Mouse (Mus musculus) left cerebral cortex, adult 2 months (tissue): ENCODE measurements around the gene Bicdl2. TPM values are rescaled to one million over a fixed set of nuclear protein-coding genes. Genes with fewer than 3 reads are reported as not detected.
A peak's percentile ranks its signal among the peaks of the same experiment; 100 is the strongest.

ENCODE experiments used
- DNase-seq, 2 experiments: peaks; one replicate each; pipeline ENCODE4 v3.0.0; 2021 to 2022; ENCODE audit warnings: low spot score in 2 of 2, mixed read lengths in 1 of 2; ENCODE audit errors: extremely low spot score in 1 of 2
- H3K27ac ChIP-seq: fragments of 200-600 bp; 2 replicates; pipeline ENCODE4 v1.8.1; 2022
- H3K4me3 ChIP-seq: fragments of 200-600 bp; 2 replicates; pipeline ENCODE4 v1.8.1; 2022
- CTCF ChIP-seq: fragments of 200-600 bp; IDR thresholded peaks from 2 replicates; pipeline ENCODE4 v1.8.1; 2022; ENCODE audit warnings: antibody characterized with exemption, mild to moderate bottlenecking, moderate library complexity
- intact Hi-C: fragments of 180-260 bp; cut with DNase I; formaldehyde crosslinking; loops from one replicate; pipeline ENCODE4 v1.15.1; 2025
- total RNA-seq, 2 experiments: library from RNA; stranded (reverse); gene quantifications; 2 replicates each; pipeline ENCODE4 v1.2.3; 2021

Gene Bicdl2
- total RNA-seq, 2 experiments from 2014 or later = not detected

GRCm38 (mm10) chr17:23675564-23676281 lies 15.4 kb downstream of the Bicdl2 start:
- no peak; the same call in 1 of the 2 replicates for TF ChIP-seq CTCF
- intact Hi-C loops = no loop called here
- no peak overlapping the region for H3K27ac ChIP-seq
- no peak for DNase-seq
- H3K4me3 ChIP-seq = peak overlapping the region; percentile 75

DNA sequence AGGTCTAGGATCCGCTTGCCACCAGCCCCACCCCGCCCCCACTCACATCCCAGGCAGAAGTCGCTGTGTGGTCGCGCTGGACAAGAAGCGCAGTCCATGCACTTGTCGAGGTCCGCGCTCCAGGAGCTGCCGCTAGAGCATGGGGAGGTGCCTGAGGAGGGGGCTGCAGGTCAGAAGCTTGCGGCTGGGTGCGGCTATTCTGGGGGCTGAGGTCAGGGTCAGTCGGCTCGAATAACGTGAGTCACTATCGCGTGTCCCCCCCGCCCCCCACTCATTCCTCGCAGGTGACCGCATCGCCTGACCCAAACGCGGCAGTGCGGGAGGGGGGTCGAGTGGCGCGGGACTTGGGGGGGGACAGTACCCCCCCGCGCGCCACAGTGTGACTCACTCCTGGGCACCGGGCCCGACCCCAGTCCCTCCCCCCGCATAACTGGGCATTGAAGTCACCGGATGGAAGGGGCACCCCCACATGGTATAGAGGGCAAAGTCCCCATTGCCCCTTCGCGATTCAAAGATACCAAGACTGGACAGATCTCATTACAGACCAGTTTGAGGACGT lies 16.2 kb downstream of the Bicdl2 start:
- H3K27ac ChIP-seq = 0 out of 2 replicates have a peak overlapping the region, but pooled peaks have one; percentile 16
- intact Hi-C loops = no loop called here
- H3K4me3 ChIP-seq = peak overlapping the region; percentile 71
- TF ChIP-seq CTCF = no peak
- DNase-seq = no peak

DNA sequence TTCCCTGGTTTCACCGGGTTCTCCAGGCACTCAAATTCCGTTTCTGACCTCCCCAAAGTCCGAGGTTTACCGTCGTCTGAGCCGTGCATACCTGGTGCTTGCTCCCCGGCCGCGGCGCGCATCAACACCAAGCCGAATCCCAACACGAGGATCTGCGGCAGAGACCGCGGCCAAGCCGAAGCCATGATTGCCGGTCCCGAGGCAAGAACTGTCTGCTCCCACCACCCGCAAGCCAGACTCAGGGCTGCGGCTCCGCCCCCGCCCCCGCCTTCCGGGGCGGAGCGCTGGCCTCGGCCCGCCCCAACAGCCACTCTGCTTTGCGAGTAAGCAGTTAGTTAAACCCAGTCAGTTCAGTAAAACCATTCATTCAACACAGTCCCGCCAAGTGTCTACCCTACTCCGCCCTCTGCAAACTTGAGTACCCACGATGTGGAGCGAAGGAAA lies 17.0 kb downstream of the Bicdl2 start, which contains the start of gene Tnfrsf12a:
Gene Tnfrsf12a (minus strand): TSS at position 233 of the 444 bp plus-strand sequence.
- DNase-seq = peak; percentile 80 to 81
- TF ChIP-seq CTCF = no peak
- Histone ChIP-seq H3K4me3 (peak within 1 kb of the TSS; percentile 71), H3K27ac (0 out of 2 replicates have a peak within 1 kb of the TSS, but pooled peaks have one; percentile 16)
- intact Hi-C loops = no loop called here

DNA sequence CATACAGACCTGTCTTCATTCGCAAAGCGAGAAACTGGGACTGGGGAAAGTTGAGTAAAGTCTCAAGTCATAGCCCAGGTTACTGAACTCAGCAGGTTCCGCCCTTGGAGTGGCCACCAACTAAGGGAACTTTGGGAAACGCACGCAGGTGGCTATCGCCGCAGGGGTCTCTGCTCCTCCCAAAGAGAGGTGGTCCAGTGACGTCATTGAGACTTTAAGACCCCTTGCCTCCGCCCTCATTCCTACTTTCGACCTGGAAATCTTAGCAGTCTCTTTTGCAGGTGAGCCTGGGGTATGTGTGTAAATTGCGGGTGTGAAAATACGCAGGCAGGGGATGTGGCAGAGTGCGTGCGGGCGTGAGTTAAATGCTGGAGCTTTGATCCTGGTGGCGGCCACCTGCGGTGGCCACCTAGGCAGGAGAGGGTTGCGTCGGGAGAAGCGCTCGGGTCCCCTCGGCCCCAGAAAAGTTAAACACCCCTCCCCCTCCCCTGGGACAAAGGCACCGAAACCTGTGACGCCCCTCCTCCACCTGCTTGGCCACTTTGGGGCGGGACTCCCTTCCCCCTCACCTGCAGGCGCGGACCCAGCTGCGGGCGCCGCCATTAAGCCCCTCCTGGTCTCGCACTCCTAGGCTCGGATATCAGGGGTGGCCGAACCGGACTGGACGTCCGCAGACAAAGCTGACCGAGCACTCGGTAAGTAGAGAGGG lies 19.0 kb downstream of the Bicdl2 start, which contains the start of gene Cldn6:
Gene Cldn6 (plus strand): TSS at position 123 of the 709 bp plus-strand sequence.
- no peak for TF ChIP-seq CTCF
- Histone ChIP-seq H3K27ac (no peak within 1 kb of the TSS), H3K4me3 (no peak within 1 kb of the TSS)
- DNase-seq = peak in 1 of 2 experiments; percentile 8
- intact Hi-C loops = loop anchor here (1.0 kb wide), 1 partner anchor 19 kb away; no protein-coding TSS in a partner anchor

- Histone ChIP-seq H3K4me3 (no peak overlapping the region), H3K27ac (no peak overlapping the region)
- TF ChIP-seq CTCF = no peak
- DNase-seq = peak in 1 of 2 experiments; percentile 8
- intact Hi-C loops = no loop called here
Observed at GRCm38 (mm10) chr17:23680336-23680735, 20.0 kb downstream of the Bicdl2 start.

GRCm38 (mm10) chr17:23681086-23681485 lies 20.8 kb downstream of the Bicdl2 start:
- no peak for DNase-seq
- intact Hi-C loops = no loop called here
- TF ChIP-seq CTCF = no peak
- Histone ChIP-seq H3K4me3 (no peak overlapping the region), H3K27ac (no peak overlapping the region)

GRCm38 (mm10) chr17:23682092-23682491 lies 21.8 kb downstream of the Bicdl2 start:
- TF ChIP-seq CTCF = no peak
- no peak for DNase-seq

GRCm38 (mm10) chr17:23682530-23682929 lies 22.2 kb downstream of the Bicdl2 start:
- TF ChIP-seq CTCF = no peak

More at GRCm38 (mm10) chr17:23682092-23682491, 21.8 kb downstream of the Bicdl2 start:
- no peak overlapping the region for H3K4me3 ChIP-seq
- intact Hi-C loops = no loop called here
- no peak overlapping the region for H3K27ac ChIP-seq

DNA sequence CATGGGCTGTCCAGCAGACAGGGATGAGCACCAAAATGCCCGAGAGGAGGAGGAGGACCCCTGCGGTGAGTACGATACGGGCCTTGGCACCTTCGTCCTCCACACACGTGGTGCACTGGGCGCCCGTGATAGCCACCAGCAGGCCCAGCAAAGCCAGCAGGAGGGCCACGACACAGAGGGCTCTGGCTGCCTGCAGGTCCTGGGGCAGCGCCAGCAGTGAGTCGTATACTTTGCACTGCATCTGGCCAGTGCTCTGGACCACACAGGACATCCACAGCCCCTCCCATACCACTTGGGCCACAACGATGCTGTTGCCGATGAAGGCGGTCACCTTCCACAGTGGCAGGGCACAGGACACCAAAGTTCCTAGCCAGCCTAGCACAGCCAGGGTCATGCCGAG lies 22.9 kb downstream of the Bicdl2 start:
- Histone ChIP-seq H3K27ac (no peak overlapping the region), H3K4me3 (no peak overlapping the region)
- no peak for TF ChIP-seq CTCF
- intact Hi-C loops = no loop called here
- DNase-seq = no peak

More at GRCm38 (mm10) chr17:23682530-23682929, 22.2 kb downstream of the Bicdl2 start:
- H3K27ac ChIP-seq = no peak overlapping the region
- no peak for DNase-seq
- no peak overlapping the region for H3K4me3 ChIP-seq
- intact Hi-C loops = no loop called here

DNA sequence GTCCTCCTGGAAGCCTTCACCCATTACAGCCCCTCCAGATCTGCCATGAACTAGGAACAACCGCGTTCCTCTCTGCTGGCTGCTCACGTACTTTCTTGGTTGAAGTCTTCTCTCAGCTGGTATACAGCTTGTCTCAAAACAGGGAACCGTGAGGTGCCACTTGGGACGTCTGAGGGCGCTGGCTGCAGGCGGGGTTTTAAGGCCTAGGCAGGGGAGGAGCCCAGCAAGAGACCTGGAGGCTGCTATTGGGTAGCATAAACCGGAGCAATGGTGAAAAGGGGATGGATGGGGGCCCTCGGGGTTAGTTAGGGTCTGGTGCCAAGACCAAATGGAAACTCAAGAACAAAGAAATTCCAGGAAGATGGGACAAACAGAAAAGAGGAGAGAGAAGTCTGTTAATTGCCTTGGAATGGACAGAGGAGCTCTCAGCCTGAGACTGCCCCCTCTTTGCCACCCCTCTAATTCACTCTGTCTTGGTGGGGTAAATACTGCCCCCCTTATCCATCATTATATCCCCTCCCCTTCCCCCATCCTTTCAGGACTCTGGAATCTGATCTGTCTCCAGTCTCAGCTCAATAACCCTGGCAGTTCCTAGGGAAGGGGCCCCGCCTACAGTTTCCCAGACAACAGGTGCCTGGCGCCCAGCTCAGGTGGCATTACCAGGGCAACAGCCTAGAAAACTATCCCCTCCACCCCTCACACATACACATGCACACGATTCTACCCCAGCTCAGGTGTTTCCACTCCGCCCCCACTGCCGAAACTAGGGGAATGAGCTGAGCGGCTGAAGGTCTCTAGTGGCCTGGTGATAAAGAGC lies 23.8 kb downstream of the Bicdl2 start, which contains the start of gene Cldn9:
Gene Cldn9 (minus strand): TSS at position 171 of the 817 bp plus-strand sequence.
- no peak for TF ChIP-seq CTCF
- intact Hi-C loops = no loop called here
- H3K4me3 ChIP-seq = no peak within 1 kb of the TSS
- H3K27ac ChIP-seq = no peak within 1 kb of the TSS
- DNase-seq = no peak

- no peak for TF ChIP-seq CTCF
- intact Hi-C loops = no loop called here
- Histone ChIP-seq H3K27ac (no peak overlapping the region), H3K4me3 (no peak overlapping the region)
- DNase-seq = no peak
Observed at GRCm38 (mm10) chr17:23694491-23694890, 34.2 kb downstream of the Bicdl2 start.
